Mouse (Mus musculus) stomach, postnatal 0 days (tissue): Measurements from ENCODE around the gene Meis3. TPM values are rescaled to one million over a fixed set of nuclear protein-coding genes. Genes with fewer than 3 reads are reported as not detected.

Experiments
- ATAC-seq: fragments of 200-750 bp; cut with Nextera tagmentation; 2 replicates; pipeline ENCODE4 v1.8.0; 2017; ENCODE audit not compliant: low FRiP score, low TSS enrichment
- DNase-seq: peaks from one replicate; pipeline ENCODE4 v3.0.0-alpha.2; 2016; ENCODE audit warnings: low spot score
- H3K27ac ChIP-seq: fragments of 300-500 bp; sonication (generic); replicated peaks from 2 replicates; pipeline ENCODE4 v1.5.1; 2014; ENCODE audit warnings: mild to moderate bottlenecking, control low read depth
- H3K27me3 ChIP-seq: fragments of 300-500 bp; sonication (generic); 2 replicates; pipeline ENCODE4 v1.6.1; 2014; ENCODE audit warnings: low read length; ENCODE audit not compliant: control insufficient read depth, insufficient read depth
- H3K36me3 ChIP-seq: fragments of 300-500 bp; sonication (generic); 2 replicates; pipeline ENCODE4 v1.6.1; 2014; ENCODE audit warnings: low read length, mixed read lengths; ENCODE audit not compliant: control insufficient read depth, insufficient read depth
- H3K4me1 ChIP-seq: fragments of 300-500 bp; sonication (generic); replicated peaks from 2 replicates; pipeline ENCODE4 v1.6.1; 2014; ENCODE audit warnings: antibody characterized with exemption; ENCODE audit not compliant: control insufficient read depth, insufficient read depth
- H3K4me2 ChIP-seq: fragments of 300-500 bp; sonication (generic); replicated peaks from 2 replicates; pipeline ENCODE4 v1.6.1; 2014; ENCODE audit warnings: low read depth, mild to moderate bottlenecking, control low read depth, moderate library complexity
- H3K4me3 ChIP-seq: fragments of 300-500 bp; sonication (generic); 2 replicates; pipeline ENCODE4 v1.5.1; 2014; ENCODE audit warnings: low read depth, low read length, control low read depth
- H3K9ac ChIP-seq: fragments of 300-500 bp; sonication (generic); 2 replicates; pipeline ENCODE4 v1.6.1; 2014; ENCODE audit warnings: mild to moderate bottlenecking, low read length, control low read depth, mixed read lengths
- H3K9me3 ChIP-seq: fragments of 300-500 bp; sonication (generic); 2 replicates; pipeline ENCODE4 v1.6.1; 2016; ENCODE audit warnings: low read length; ENCODE audit not compliant: control insufficient read depth
- CTCF ChIP-seq: IDR thresholded peaks from 2 replicates; pipeline ENCODE4 v1.5.1; 2016; ENCODE audit warnings: antibody characterized with exemption, low read depth, mild to moderate bottlenecking, moderate library complexity
- EP300 ChIP-seq: optimal IDR thresholded peaks from 2 replicates; pipeline ENCODE3; 2016; ENCODE audit warnings: antibody characterized with exemption
- WGBS: fragments of 180-500 bp; shearing (Covaris S2); extraction: QIAGEN DNeasy Blood & Tissue Kit; methylation state at CpG from one replicate; pipeline ENCODE4 v1.1.7; 2014; 5-methylcytosine and 5-hydroxymethylcytosine counted together
- polyA plus RNA-seq: library from polyadenylated mRNA; unstranded; fragments of >200 nt; fragmentation: Nextera tagmentation; extraction: Ambion mirVana; gene quantifications from 2 replicates; pipeline ENCODE4 v1.2.1, GENCODE M21; 2015

Meis3 gene
- polyA plus RNA-seq, 1 experiment from 2014 or later = 10.9 TPM

DNA sequence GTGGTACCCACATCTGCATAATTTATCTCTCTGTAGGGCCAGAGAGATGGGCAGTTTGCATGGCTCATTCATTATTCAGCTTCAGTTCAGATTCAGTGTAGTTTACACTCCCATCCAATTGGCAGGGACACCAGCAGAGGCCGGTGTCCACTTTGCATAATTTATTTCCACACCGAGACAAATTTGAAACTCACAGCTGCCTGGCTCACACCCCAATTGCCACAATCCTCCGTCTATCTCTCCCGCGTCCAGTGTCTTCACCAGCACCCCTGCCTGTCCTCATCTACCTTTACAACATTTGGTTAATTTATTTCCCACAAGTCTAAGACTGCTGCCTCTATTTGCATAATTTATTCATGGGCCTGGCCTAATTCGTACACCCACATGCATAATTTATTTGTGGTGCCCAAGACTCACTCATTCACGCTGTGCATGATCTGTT, 39.9 kb upstream of the Meis3 start:
- DNase-seq (no peak), ATAC-seq (no peak)
- H3K4me3 ChIP-seq = no peak overlapping the region
- WGBS = 66% methylated on average over 7 of the region's 7 CpGs
- no peaks in the 10 kb centered on the region for H3K27me3 ChIP-seq
- no peaks in the 10 kb centered on the region for H3K9me3 ChIP-seq
- no peaks in the 10 kb centered on the region for H3K4me1 ChIP-seq
- no peaks in the 10 kb centered on the region for H3K36me3 ChIP-seq
- H3K27ac ChIP-seq = no peak overlapping the region
- no peak overlapping the region for H3K4me2 ChIP-seq
- H3K9ac ChIP-seq = no peak overlapping the region
- no peak for TF ChIP-seq CTCF
- no peak for TF ChIP-seq EP300

DNA sequence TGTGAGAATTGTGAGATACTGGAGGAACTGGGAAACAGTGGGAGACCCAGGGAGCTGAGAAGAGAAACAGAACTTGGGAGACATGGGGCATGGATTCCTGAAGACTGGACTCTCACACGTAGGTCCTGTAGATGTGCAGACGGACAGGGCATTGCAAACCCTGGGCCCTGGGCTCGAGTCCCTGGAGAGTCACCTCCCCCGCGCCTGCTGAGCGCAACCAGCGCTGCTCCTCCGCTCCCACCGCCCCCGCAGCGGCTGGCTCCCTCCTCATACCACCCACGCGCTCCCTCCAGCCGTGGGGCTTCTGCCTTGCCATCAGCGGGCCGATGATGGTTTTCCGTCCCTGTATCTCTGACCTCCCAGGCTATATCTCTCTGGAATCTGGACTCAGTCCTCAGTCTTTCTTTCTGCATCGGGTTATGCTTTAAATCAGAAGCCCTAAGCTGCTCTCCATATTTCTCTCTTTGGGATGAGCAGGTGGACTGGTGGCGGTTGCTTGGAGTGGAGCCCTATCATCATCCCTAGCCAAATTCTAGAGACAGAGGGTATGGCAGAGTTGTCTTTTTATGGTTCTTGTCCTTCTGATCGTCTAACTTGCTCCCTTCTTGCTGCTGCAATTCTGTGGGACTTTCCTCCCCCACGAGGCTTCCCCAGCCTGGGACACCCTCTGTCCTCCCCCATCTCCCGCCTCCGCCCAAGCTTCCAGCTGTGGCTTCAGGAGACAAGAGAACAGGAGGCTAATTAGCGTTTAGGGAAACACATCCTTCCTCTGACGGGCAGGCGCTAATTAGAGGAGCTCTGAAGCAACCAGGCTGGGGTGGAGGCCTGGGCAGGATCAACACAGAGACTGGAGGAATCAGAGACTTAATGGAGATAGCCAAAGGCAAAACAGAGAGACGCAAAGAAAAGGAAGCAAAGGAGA, 28.1 kb upstream of the Meis3 start:
- no peak overlapping the region for H3K27ac ChIP-seq
- H3K36me3 ChIP-seq = no peaks in the 10 kb centered on the region
- H3K4me1 ChIP-seq = no peaks in the 10 kb centered on the region
- H3K4me2 ChIP-seq = no peak overlapping the region
- H3K4me3 ChIP-seq = no peak overlapping the region
- DNase-seq (no peak), ATAC-seq (no peak)
- no peaks in the 10 kb centered on the region for H3K9me3 ChIP-seq
- no peaks in the 10 kb centered on the region for H3K27me3 ChIP-seq
- TF ChIP-seq CTCF = no peak
- no peak for TF ChIP-seq EP300
- 39% methylated on average over 27 of the region's 27 CpGs for WGBS
- H3K9ac ChIP-seq = no peak overlapping the region

DNA sequence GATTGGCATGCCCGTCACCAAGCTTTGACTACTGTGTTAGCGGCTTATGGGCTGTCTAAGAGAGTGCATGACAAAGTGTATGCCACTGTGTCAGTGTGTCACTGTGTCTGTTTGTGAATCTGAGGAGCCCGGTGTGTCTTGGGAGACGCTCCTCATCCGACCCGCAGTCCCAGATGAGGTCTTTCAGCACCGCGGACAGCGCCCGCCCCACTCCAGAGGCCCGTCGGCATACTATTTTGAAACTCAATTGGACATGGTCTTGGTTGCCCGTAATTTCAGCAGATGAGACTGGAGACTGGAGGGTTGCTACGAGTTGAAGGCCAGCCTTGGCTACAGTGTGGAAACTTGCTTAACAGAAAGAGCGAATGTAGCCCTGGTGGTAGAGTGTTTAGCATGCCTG, 27.2 kb upstream of the Meis3 start:
- no peak overlapping the region for H3K4me2 ChIP-seq
- H3K9ac ChIP-seq = no peak overlapping the region
- H3K27ac ChIP-seq = no peak overlapping the region
- no peaks in the 10 kb centered on the region for H3K36me3 ChIP-seq
- WGBS = 16% methylated on average over 15 of the region's 15 CpGs
- no peak for TF ChIP-seq CTCF
- no peak for TF ChIP-seq EP300
- ATAC-seq = no peak
- H3K9me3 ChIP-seq = no peaks in the 10 kb centered on the region
- no peaks in the 10 kb centered on the region for H3K27me3 ChIP-seq
- peak; percentile 66 for DNase-seq
- H3K4me3 ChIP-seq = no peak overlapping the region
- H3K4me1 ChIP-seq = no peaks in the 10 kb centered on the region

DNA sequence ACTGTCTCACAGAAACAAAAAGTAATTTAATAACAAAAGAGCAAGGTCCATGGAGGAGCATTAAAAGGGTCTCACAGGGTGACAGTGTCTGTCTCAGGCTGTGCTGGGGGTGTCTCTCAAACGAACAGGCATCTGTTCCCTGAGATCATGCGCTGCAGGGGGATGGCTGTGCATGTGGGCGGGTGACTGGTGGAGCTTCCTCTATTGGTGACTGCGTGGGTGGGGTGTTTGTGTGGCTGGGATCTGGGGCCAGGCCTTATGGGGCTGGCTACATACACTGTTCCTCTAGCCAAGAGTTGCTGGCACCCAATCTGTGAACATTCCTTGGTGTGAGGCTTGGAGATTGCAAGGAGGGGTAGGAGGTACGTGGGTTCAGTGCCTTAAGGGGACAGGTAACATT, 25.6 kb upstream of the Meis3 start:
- no peak for DNase-seq
- WGBS = 50% methylated on average over 5 of the region's 5 CpGs
- TF ChIP-seq EP300 (no peak), CTCF (no peak)

DNA sequence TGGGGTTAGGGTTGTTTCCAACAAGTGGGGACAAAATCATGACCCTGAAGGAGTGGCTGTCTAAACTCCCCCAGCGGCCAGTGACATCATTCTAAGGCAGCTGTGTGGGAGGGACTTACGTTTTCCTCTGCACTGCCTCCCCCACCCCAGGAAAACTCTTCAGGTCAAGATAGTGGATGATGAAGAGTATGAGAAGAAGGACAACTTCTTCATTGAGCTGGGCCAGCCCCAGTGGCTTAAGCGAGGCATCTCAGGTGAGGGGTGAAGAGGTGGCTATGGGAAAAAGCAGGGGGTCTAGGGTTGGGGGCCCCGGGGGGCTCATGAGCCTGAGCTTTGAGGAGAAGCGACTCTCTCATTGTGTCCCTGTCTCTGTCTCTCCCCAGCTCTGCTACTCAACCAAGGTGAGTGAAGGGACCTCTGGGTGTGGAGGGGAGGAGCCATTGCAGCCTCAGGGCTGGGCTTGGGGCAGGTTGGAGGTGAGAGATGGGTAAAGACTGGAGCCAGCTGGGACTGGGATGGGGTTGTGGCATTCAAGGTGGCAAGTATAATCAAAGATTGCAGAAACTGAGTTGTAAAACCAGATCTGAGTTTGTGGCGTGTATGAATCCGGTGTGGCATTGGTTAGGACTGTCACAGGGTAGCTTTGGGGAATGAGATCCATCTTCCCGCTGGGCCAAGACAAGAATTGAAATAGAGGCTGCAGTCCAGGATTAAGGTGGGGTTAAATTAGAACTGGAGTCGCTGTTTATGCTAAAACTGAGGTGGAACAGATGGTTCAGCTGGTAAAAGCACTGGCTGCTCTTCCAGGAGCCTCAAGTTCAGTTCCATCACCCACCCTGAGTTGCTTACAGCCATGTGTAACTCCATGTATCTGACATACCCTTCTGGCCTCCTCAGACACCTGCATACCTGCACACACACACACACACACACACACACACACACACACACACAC, 24.4 kb upstream of the Meis3 start:
- Histone ChIP-seq H3K9ac (no peak overlapping the region), H3K36me3 (no peaks in the 10 kb centered on the region), H3K4me2 (no peak overlapping the region), H3K4me3 (no peak overlapping the region), H3K9me3 (no peaks in the 10 kb centered on the region), H3K4me1 (no peaks in the 10 kb centered on the region), H3K27ac (no peak overlapping the region), H3K27me3 (no peaks in the 10 kb centered on the region)
- ATAC-seq (no peak), DNase-seq (no peak)
- no peak for TF ChIP-seq CTCF
- no peak for TF ChIP-seq EP300
- 66% methylated on average over 9 of the region's 9 CpGs for WGBS

More for the DNA sequence above, 25.6 kb upstream of the Meis3 start:
- ATAC-seq = no peak
- no peak overlapping the region for H3K27ac ChIP-seq
- no peaks in the 10 kb centered on the region for H3K27me3 ChIP-seq
- H3K4me1 ChIP-seq = no peaks in the 10 kb centered on the region
- no peaks in the 10 kb centered on the region for H3K9me3 ChIP-seq
- H3K36me3 ChIP-seq = no peaks in the 10 kb centered on the region
- H3K4me3 ChIP-seq = no peak overlapping the region
- no peak overlapping the region for H3K4me2 ChIP-seq
- H3K9ac ChIP-seq = no peak overlapping the region
